Mouse (Mus musculus): ENCODE data around the gene Klf7.

DNA sequence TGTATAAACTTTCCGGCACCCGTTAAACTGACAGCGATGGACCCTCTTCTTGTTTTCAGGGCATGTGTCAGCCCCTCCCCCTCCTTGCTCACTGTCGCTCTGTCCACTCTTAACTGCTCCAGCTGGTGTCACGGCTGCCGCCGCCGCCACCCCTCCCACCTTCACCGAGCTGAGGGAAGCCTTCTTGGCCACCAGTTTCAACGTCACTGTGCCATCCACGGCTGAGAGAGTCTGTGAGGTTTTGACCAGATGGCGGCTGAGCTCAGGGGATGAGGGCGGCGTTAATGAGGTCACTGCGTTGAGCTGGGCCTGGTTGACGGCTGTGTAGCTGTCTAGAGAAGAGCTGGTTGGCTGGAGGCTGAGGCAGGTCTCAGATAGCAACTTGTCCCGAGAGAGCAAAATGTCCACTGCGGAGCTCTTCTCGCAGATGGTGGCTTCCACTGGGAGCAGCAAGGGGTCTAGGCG lies 43.3 kb downstream of the Klf7 start:
- no peak for TF ChIP-seq CTCF (IDR thresholded peaks at IDR 0.05; ENCODE audit: borderline replicate concordance, control insufficient read depth, extremely low read depth, insufficient read depth, low read length, poor library complexity)
- TF ChIP-seq POLR2A (IDR thresholded peaks at IDR 0.05; ENCODE audit: control insufficient read depth, extremely low read depth, insufficient read depth, low read length, poor library complexity): no peak

Data from thymus, adult 2 months (tissue).